Mouse (Mus musculus): ENCODE data around the gene Fkbp4.
"Not testable (repeated sequence)": the region's sequence is repeated elsewhere in the genome, so short reads cannot be mapped to it uniquely, and the experiment has no call there.

The Fkbp4 gene

DNA sequence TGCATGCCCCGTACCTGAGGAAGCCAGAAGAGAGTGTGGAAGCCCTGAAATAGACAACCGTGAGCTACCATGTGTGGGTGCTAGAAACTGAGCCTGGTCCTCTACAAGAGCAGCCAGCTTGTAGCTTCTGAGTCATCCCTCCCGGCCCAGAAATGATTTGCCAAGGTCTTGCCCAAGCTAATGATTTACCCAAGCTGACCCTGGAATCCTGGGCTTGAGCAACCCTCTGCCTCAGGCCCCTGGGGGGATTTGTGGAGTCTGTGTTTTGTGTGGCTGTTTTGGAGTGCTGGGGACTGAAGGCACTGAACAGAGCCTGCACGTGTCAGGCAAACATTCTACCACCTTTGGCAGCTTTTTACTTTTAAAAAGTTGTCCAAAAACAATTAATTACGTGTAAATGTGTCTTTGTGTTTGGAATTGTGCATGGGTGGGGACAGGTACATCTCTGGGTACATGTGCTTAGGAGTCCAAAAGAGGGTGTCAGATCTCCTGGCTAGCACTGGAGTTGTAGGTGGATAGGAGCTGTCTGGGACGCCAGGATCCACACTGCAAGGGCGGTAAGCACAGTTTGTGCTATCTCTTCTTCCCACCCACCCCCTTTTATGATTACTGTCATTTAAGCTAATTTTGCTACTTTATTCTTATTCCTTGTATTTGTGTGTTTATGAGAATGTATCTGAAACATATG lies 40.8 kb downstream of the Fkbp4 start:
- DNase-seq (ENCODE audit: low spot score) = no peak

DNA sequence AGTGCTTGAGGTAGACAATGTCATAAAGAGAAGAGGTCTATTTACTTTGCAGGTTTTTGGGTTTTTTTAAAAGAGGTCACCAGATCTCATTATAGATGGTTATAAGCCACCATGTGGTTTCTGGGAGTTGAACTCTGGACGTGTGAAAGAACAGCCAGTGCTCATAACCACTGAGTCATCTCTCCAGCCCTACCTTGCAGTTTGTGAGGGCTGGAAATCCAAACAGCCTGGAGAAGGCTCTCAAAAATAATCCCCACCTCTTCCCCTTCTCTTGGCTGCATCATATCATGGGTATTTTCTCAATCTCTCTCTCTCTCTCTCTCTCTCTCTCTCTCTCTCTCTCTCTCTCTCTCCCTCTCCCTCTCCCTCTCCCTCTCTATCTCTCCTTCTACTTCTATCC lies 47.8 kb downstream of the Fkbp4 start:
- DNase-seq (ENCODE audit: low spot score) = no peak

DNA sequence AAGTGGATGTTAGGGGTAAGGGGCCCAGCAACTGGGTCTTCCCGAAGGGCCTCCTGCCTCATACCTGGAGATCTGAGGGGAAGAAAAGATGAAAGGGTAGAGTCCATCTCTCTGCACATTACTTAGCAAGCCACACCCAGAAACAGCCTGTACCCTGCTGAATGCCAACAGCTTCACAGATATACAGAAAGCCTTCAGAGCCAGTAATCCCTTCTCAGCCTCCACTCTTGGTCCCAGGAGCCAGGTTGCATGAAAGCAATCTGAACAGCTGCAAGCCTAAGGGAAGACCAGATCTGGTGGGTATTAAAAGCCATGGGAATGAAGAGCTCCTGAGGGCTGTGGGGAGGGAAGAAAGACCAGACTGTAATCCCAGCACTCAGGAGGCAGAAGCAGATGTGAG lies 49.3 kb downstream of the Fkbp4 start:
- no peak for DNase-seq (ENCODE audit: low spot score)

DNA sequence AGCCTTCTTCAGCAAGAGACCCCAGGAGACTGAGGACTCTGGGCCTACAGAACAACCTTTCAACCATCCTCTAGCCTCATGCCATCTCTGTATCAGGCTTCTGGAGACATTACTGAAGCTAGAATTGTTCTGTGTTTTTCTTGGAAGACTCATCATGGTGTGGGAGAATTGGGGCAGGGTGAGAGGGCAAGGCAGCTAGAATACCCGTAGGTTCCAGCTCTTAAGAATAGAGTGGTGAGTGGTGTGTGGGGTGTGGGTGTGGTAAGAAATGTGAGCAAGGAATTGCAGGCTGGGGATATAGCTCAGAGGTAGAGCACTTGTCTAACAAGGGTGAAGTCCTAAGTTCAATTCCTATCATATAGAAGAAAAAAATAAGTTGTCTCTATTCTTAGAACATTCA lies 53.5 kb downstream of the Fkbp4 start:
- DNase-seq (ENCODE audit: low spot score) = no peak

DNA sequence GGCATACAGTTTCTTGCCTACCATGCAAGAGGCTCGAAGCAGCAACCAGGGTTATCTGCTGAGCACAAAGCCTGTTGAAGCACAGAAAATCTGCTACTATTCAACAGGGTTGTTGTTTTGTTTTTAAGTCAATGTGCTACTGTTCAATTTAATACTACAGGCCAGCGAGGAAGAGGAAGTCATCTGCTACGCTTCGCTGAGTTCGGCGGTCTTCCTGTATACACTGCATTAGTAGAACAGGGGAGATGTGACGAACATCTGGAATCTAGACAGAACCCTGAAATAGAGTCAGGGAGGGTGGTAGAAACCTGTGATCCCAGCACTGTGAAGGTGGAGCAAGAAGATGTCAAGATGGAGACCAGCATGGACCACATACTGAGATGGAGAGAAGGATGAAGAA lies 54.7 kb downstream of the Fkbp4 start:
- DNase-seq (ENCODE audit: low spot score) = no peak

DNA sequence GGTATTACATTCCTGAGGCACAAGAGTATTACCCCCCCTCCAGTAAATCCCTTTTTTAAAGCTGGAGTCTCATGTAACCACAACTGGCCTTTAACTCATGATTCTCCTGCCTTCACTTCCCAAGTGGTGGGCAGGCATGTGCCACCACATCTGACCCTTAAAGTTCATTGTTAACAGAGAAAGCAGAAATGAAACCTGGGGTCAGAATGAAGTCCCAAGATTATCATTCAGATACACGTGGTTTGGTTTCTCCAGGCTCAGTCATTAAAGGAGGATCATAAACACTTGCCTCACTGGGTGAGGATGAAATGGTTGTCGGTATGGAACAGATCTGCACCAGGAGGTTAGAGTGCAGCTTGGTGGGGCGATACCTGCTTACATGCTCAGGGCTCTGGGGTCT lies 57.2 kb downstream of the Fkbp4 start:
- DNase-seq (ENCODE audit: low spot score) = no peak

DNA sequence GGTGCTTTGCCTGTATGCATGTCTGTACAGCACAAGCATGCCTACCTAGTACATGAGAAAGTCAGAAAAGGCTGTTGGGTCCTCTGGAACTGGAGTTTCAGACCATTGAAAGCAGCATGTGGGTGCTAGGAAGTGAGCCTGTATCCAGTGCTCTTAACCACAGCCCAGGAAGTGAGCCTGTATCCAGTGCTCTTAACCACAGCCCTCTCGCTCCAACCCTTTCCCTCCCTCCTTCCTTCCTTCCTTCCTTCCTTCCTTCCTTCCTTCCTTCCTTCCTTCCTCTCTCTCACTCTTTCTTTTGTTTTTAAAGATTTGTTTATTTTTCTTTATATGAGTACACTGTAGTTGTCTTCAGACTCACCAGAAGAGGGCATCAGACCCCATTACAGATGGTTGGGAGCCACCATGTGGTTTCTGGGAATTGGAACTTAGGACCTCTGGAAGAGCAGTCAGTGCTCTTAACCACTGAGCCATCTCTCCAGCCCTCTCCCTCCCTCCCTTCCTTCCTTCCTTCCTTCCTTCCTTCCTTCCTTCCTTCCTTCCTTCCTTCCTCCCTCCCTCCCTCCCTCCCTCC lies 57.8 kb downstream of the Fkbp4 start:
- DNase-seq (ENCODE audit: low spot score) = not testable (repeated sequence)
